Mouse (Mus musculus): Measurements from ENCODE around the gene Eps8l3.

DNA sequence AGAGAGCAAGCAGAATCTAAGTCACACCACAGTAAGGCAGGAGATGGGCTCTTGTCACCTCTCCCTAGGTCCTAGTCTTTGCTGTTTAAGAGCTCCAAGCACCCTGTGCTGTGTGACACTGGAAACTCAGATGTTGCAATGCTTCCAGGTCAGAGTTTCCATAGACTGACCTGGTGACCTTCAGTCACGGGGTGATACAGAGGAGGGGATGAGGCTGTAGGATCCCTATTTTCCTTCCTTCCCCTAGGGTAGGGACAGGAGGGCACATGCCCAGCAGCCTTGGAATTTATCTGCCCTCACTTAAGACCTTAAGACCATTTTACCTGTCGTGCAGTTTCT lies 27.4 kb upstream of the Eps8l3 start:
- TF ChIP-seq EP300 (optimal IDR thresholded peaks at IDR 0.05) (no peak), CTCF (IDR thresholded peaks at IDR 0.05; ENCODE audit: low read depth) (no peak)

Measured in stomach, postnatal 0 days (tissue).